Mouse (Mus musculus) cerebral cortex, adult 2 months (tissue): ENCODE data around the gene Rasgef1b.

Experiments
- WGBS: fragments of 180-500 bp; shearing (Covaris S2); methylation state at CpG from one replicate; pipeline ENCODE4 v1.1.7; 2018; 5-methylcytosine and 5-hydroxymethylcytosine counted together

Rasgef1b gene

GRCm38 (mm10) chr5:99707261-99707660, 21.6 kb downstream of the Rasgef1b start:
- WGBS: 53% methylated on average over 6 of the region's 6 CpGs

GRCm38 (mm10) chr5:99701811-99702210, 27.1 kb downstream of the Rasgef1b start:
- 67% methylated on average over 5 of the region's 5 CpGs for WGBS

- 44% methylated on average over 13 of the region's 13 CpGs for WGBS
Observed at GRCm38 (mm10) chr5:99694712-99695360, 34.0 kb downstream of the Rasgef1b start.

- 88% methylated on average over 7 of the region's 7 CpGs for WGBS
Observed at GRCm38 (mm10) chr5:99689909-99690308, 39.0 kb downstream of the Rasgef1b start.

DNA sequence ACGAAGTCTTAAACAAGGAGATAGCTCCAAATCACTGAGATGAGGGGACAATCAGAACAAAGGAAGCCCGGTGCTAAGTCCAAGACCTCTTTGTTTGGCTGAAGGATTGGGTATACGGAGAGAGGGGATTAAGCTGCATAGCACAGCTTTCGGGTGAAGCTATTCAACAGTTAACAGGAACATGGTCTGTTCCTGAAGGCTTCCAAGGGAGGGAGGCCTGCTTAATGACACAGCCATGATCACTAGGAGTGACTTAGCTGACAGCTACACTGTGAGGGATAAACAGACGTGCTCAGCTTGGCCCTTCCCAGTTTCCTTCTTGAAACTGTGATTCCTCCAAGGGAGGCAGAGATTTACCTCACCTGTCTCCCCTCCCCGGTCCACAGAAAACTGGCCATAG, 41.0 kb downstream of the Rasgef1b start:
- 72% methylated on average over 6 of the region's 6 CpGs for WGBS

DNA sequence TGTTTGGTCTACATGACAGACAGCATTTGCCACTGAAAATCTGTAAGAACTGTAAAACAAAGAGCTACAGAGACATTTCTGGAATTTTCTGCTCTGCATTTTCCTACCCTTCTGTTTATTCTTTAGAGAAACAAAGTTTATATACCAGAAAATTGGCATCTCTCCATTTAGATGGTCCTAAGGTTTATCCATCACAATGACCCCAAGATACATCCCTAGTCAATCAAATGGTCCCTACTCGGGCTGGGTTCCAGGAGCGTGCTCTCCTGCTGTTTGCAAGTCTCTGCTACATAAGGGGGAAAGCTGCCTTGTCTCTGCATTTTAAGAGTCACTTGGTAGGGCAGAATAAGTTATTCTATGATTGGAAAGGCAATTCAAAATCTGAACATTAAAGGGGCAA, 44.8 kb downstream of the Rasgef1b start:
- 57% methylated on average over 2 of the region's 2 CpGs for WGBS

- WGBS: 72% methylated on average over 9 of the region's 9 CpGs
Observed at GRCm38 (mm10) chr5:99669971-99670571, 58.8 kb downstream of the Rasgef1b start.

DNA sequence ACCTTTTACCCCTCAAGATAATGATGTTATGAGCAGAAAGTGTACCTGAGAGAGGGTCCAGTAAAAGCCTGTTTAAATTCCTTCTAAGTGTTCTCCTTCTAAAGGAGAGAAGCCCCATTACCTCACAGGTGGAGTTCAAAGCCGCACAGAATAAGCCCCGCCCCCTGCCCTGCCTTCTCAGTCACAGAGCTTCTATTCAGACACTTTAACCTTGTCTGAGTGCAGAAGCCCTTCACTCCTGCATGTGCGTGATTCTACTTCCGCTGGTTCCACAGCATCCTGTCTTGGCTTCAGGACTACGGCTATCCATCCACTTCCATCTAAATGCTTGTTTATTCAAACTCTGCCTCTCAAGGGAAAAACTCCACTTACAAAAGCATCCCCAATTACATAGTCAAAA, 72.8 kb downstream of the Rasgef1b start:
- 69% methylated on average over 5 of the region's 5 CpGs for WGBS

DNA sequence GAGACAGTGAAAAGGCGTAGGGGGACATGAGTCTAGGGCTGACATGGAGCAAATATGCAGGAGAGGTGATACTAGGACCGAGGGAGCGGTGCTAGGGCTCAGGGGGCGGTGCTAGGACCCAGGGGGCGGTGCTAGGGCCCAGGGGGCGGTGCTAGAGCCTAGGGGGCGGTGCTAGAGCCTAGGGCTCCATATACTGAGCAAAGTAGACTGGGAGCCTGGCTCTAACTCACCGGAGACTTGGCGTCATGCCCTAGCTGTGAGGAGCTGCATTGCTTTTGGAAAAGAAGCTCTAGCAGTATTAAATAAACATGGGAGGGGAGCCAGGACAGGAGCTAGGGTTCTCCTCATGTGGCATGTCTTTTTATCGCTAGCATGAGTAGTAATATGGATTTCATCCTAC, 75.9 kb downstream of the Rasgef1b start:
- WGBS: 65% methylated on average over 10 of the region's 10 CpGs

DNA sequence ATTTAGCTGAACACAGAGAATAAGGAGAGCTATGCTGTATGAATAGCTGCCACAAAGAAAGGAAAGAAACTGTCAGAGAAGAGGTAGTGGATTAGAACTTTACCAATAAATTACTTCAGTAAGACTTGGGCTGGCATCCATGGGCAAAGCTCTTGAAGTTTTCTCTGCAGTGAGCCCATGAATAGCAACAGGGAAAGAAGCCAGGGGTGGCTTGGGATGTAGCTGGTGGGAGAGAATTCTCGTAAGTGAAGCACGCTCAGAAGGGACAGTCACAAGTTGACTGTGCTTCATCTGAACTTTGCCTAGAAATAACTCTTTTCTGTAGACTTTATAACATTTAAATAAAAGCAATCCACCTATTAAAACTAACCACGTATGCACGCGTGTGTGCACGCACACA, 87.5 kb downstream of the Rasgef1b start:
- WGBS: 44% methylated on average over 6 of the region's 6 CpGs

DNA sequence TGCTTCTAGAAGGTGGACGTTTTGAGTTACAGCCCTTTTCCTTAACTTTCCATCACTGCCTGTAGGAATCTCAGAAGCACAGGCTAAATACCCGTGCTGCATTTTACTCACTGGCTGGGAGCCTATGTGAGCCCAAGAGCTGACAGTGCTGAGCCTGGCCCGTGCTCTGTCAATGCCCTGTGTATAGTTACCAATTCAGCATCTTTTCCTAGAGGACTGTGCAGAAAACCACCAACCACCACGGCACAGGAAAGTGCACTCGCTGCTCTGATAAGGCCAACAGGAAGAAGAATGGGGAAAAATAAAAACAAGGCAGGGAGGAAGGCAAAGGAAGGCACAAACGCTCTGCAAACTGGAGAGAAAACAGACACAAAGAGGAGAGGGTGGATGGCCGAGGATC, 92.3 kb downstream of the Rasgef1b start:
- WGBS: 63% methylated on average over 7 of the region's 7 CpGs

- 65% methylated on average over 8 of the region's 8 CpGs for WGBS
Observed at GRCm38 (mm10) chr5:99634010-99634541, 94.8 kb downstream of the Rasgef1b start.

DNA sequence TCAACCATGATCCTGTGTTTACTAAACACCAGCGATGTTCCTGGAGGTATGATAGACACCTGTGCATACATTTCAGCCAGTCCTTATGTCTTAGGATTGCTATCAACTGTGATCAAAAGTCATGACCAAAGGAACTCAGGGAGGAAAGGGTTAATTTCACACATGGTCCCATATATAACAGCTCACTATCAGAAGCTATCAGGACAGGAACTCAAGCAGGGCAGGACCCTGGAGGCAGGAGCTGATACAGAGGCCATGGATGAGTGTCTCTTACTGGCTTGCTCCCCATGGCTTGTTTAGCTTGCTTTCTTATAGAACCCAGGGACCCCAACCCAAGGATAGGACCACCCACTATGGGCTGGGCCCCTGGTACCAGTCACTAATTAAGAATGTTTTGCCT, 95.3 kb downstream of the Rasgef1b start:
- WGBS: 98% methylated on average over 1 of the region's 1 CpGs

DNA sequence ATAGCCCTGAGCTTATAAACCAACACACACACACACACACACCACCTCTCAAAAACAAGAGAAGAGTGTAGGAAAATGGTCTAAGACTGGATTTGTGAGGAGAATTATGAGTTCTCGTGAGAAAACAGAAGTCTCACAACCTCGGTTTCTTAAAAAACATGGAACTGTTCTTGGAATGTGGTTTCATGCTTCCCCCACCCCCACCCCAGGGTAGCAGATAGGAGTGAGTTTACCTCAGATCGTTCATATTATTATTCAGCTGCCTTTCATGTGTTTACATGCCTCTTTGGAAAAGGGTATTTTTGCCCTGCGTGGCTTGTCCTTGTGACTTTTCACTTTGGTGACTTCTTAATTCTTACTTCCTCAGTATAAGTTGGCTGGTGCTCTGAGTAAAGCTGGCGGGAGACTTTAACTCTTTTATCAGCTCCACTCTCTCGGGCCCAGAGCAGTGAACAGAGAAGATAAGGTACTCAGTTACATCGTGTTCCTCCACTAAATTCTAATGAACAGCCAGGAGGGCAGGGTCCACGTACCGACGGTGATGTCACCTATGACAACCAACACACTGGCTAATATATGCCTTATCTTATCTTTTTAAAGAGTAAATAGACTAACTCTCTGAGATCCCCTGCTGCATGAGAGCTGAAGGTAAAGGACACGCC, 96.1 kb downstream of the Rasgef1b start:
- WGBS: 90% methylated on average over 11 of the region's 11 CpGs

DNA sequence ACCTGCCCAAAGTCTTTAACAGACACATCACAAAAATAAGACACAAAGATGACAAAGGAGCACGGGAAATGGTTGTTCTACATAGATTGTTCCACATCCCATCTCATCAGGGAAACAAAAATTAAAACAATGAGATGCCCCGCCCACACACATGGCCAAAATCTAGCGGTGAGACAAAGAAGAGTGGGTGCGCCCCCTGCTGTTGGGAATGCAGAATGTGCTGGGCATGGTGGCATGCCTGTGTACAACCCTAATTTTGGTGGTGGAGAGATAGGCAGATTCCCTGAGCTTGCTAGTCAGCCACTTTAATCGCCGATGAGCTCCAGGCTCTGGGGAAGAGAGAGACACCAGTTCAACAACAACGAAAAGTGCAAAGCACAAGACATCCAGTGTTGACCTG, 98.8 kb downstream of the Rasgef1b start:
- 76% methylated on average over 7 of the region's 7 CpGs for WGBS

- WGBS: 66% methylated on average over 3 of the region's 3 CpGs
Observed at GRCm38 (mm10) chr5:99625603-99626002, 103.3 kb downstream of the Rasgef1b start.

- WGBS: 88% methylated on average over 5 of the region's 5 CpGs
Observed at GRCm38 (mm10) chr5:99620771-99621170, 108.1 kb downstream of the Rasgef1b start.

- 48% methylated on average over 5 of the region's 5 CpGs for WGBS
Observed at GRCm38 (mm10) chr5:99617271-99617800, 111.5 kb downstream of the Rasgef1b start.

DNA sequence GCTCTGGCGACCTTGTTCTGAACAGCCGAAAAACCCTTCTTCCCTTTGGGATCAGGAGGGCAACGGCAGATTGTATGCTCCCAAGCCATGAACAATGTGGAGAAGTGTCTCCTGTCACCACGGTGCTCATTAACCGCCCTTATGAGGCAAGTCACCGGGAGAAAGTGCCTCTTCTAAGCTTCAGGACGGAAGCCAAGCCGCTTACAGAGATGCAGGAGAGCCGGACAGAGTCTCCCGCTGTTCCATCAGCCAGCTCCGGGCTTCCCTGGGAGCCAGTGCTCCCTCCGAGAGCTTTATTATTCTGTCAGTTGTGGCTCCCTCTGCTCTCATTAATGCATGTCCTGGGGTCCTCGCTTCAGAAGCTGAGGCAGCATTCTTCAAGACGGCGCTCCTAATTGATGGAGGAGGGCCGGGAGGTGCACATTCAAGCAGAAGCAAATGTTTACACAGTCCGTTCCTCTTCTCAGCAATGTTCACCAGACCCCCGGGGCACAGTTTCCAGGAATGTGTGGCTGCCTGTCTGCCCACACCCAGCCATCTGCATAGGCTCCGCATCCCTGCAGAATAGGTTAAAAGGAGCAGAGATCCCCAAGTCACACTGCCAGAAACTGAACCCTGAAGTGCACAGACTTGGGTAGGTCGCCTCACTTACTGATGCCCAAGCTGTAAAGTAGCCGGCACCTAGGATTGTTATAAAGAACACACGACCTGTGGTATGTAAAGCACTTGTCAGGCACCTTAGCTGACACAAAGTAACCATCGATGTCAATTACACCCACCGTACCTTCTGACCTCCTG, 115.3 kb downstream of the Rasgef1b start:
- WGBS: 23% methylated on average over 24 of the region's 24 CpGs

DNA sequence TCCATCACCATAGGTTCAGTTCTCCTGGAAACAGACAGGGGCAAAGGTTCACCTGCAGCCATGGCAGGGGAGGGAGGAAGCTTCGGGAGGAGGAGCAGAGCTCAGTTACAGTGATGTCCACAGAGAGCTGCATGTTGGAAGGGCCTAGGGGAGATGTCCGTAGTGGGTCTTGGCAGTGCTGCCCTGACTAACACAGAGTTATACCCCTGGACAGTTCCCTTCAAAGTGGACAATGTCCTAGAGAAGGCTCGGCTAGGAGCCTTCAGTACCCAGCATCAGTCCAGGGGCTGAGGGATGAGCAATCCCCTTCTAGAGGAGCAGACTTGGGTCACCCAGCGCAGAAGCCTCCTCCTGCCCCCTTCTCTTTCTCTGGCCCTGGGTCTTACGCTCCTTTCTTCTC, 121.3 kb downstream of the Rasgef1b start:
- WGBS: 81% methylated on average over 5 of the region's 5 CpGs

- 69% methylated on average over 15 of the region's 15 CpGs for WGBS
Observed at GRCm38 (mm10) chr5:99606164-99606858, 122.6 kb downstream of the Rasgef1b start.
